Mouse (Mus musculus): ENCODE data around the gene Insm1. TPM values are rescaled to one million over a fixed set of nuclear protein-coding genes. Genes with fewer than 3 reads are reported as not detected.

Insm1 gene
- polyA plus RNA-seq, 1 experiment from 2014 or later: 12.3 TPM

GRCm38 (mm10) chr2:146222279-146223175 lies 806 bp downstream of the Insm1 start:
- no peaks in the 10 kb centered on the region for H3K36me3 ChIP-seq (ENCODE audit: control insufficient read depth, insufficient read depth, low read length)
- H3K4me2 ChIP-seq (replicated peaks; ENCODE audit: low read depth, low read length): peak overlapping the region; percentile 82
- no peaks in the 10 kb centered on the region for H3K9me3 ChIP-seq (ENCODE audit: control insufficient read depth, low read length)
- H3K27ac ChIP-seq (ENCODE audit: low read depth, low read length): peak overlapping the region; percentile 94
- H3K4me1 ChIP-seq (replicated peaks; ENCODE audit: control insufficient read depth, insufficient read depth, low read length): peaks cover 9% of the 10 kb centered on the region
- no peak; the same call in 1 of the 2 replicates for ATAC-seq (ENCODE audit: low FRiP score)
- H3K4me3 ChIP-seq (ENCODE audit: low read depth, low read length): peak overlapping the region; percentile 67
- peaks cover 39% of the 10 kb centered on the region for H3K27me3 ChIP-seq (ENCODE audit: control insufficient read depth, insufficient read depth, low read length)
- DNase-seq (ENCODE audit: low spot score): peak; percentile 73
- peak overlapping the region; percentile 76 for H3K9ac ChIP-seq (ENCODE audit: low read depth, low read length)
- 0% methylated on average over 69 of the region's 133 CpGs for WGBS

GRCm38 (mm10) chr2:146223176-146223905 lies 1.6 kb downstream of the Insm1 start:
- Histone ChIP-seq H3K9me3 (ENCODE audit: control insufficient read depth, low read length) (no peaks in the 10 kb centered on the region), H3K27me3 (ENCODE audit: control insufficient read depth, insufficient read depth, low read length) (peaks cover 46% of the 10 kb centered on the region), H3K36me3 (ENCODE audit: control insufficient read depth, insufficient read depth, low read length) (no peaks in the 10 kb centered on the region), H3K4me3 (ENCODE audit: low read depth, low read length) (peak overlapping the region; percentile 67), H3K4me1 (replicated peaks; ENCODE audit: control insufficient read depth, insufficient read depth, low read length) (peaks cover 5% of the 10 kb centered on the region), H3K9ac (ENCODE audit: low read depth, low read length) (peak overlapping the region; percentile 76), H3K27ac (ENCODE audit: low read depth, low read length) (peak overlapping the region; percentile 94), H3K4me2 (replicated peaks; ENCODE audit: low read depth, low read length) (peak overlapping the region; percentile 82)
- DNase-seq (ENCODE audit: low spot score): peak; percentile 64
- WGBS: under 1% methylated on average over 57 of the region's 75 CpGs
- ATAC-seq (ENCODE audit: low FRiP score): no peak

GRCm38 (mm10) chr2:146224141-146224540 lies 2.4 kb downstream of the Insm1 start:
- H3K9me3 ChIP-seq (ENCODE audit: control insufficient read depth, low read length): no peaks in the 10 kb centered on the region
- peak overlapping the region; percentile 67 for H3K4me3 ChIP-seq (ENCODE audit: low read depth, low read length)
- peaks cover 5% of the 10 kb centered on the region for H3K4me1 ChIP-seq (replicated peaks; ENCODE audit: control insufficient read depth, insufficient read depth, low read length)
- peaks cover 48% of the 10 kb centered on the region for H3K27me3 ChIP-seq (ENCODE audit: control insufficient read depth, insufficient read depth, low read length)
- H3K36me3 ChIP-seq (ENCODE audit: control insufficient read depth, insufficient read depth, low read length): no peaks in the 10 kb centered on the region
- DNase-seq (ENCODE audit: low spot score) (no peak), ATAC-seq (ENCODE audit: low FRiP score) (no peak)
- H3K27ac ChIP-seq (ENCODE audit: low read depth, low read length): peak overlapping the region; percentile 94
- peak overlapping the region; percentile 82 for H3K4me2 ChIP-seq (replicated peaks; ENCODE audit: low read depth, low read length)
- WGBS: 7% methylated on average over 7 of the region's 7 CpGs
- H3K9ac ChIP-seq (ENCODE audit: low read depth, low read length): peak overlapping the region; percentile 76

DNA sequence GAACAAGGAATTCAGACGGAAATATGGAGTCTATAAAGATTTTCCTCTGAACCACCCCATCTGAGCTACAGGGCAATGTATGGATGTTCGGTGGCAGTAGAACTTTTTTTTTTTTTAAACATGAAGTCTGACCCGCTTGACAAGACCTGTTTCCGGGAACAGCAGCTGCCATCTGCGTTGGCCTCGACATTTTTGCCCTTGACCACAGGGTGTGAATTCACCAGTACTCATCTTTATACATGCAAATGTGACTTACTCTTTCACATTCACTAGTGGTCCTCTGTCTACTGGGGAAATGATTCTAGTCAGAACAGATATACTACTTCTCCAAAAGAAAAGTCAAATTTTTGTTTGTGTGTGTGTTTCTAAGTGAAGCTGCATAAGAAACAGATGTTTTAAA lies 4.1 kb downstream of the Insm1 start:
- H3K36me3 ChIP-seq (ENCODE audit: control insufficient read depth, insufficient read depth, low read length): no peaks in the 10 kb centered on the region
- WGBS: 7% methylated on average over 6 of the region's 6 CpGs
- H3K4me3 ChIP-seq (ENCODE audit: low read depth, low read length): no peak overlapping the region
- DNase-seq (ENCODE audit: low spot score): no peak
- no peak overlapping the region for H3K27ac ChIP-seq (ENCODE audit: low read depth, low read length)
- no peak overlapping the region for H3K4me2 ChIP-seq (replicated peaks; ENCODE audit: low read depth, low read length)
- peaks cover 5% of the 10 kb centered on the region for H3K4me1 ChIP-seq (replicated peaks; ENCODE audit: control insufficient read depth, insufficient read depth, low read length)
- no peak for ATAC-seq (ENCODE audit: low FRiP score)
- peaks cover 44% of the 10 kb centered on the region for H3K27me3 ChIP-seq (ENCODE audit: control insufficient read depth, insufficient read depth, low read length)
- no peaks in the 10 kb centered on the region for H3K9me3 ChIP-seq (ENCODE audit: control insufficient read depth, low read length)
- no peak overlapping the region for H3K9ac ChIP-seq (ENCODE audit: low read depth, low read length)

DNA sequence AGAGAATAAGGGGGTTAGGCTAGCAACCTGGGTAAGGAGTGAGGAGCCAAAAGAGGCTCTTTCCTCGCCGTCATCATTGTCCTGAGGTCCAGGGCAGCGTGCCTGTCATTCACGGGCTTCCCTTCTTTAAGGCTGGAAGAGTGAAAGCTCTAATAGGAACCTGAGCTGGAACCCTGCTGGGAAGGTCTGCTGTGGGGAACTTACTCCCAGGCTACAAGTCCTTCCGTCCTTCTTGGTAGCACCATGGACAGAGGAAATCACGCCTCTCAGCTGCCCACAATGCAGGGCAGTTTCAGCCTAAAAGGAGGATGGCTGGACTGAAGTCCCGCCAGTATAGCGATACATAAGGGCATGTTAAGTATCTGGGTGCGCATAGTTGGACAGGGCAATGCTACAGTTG lies 4.8 kb downstream of the Insm1 start:
- no peak overlapping the region for H3K27ac ChIP-seq (ENCODE audit: low read depth, low read length)
- no peaks in the 10 kb centered on the region for H3K9me3 ChIP-seq (ENCODE audit: control insufficient read depth, low read length)
- no peak overlapping the region for H3K4me3 ChIP-seq (ENCODE audit: low read depth, low read length)
- H3K9ac ChIP-seq (ENCODE audit: low read depth, low read length): no peak overlapping the region
- no peak overlapping the region for H3K4me2 ChIP-seq (replicated peaks; ENCODE audit: low read depth, low read length)
- no peak for ATAC-seq (ENCODE audit: low FRiP score)
- peak; percentile 69 for DNase-seq (ENCODE audit: low spot score)
- H3K4me1 ChIP-seq (replicated peaks; ENCODE audit: control insufficient read depth, insufficient read depth, low read length): peaks cover 5% of the 10 kb centered on the region
- H3K36me3 ChIP-seq (ENCODE audit: control insufficient read depth, insufficient read depth, low read length): no peaks in the 10 kb centered on the region
- WGBS: 4% methylated on average over 9 of the region's 9 CpGs
- peaks cover 42% of the 10 kb centered on the region for H3K27me3 ChIP-seq (ENCODE audit: control insufficient read depth, insufficient read depth, low read length)

DNA sequence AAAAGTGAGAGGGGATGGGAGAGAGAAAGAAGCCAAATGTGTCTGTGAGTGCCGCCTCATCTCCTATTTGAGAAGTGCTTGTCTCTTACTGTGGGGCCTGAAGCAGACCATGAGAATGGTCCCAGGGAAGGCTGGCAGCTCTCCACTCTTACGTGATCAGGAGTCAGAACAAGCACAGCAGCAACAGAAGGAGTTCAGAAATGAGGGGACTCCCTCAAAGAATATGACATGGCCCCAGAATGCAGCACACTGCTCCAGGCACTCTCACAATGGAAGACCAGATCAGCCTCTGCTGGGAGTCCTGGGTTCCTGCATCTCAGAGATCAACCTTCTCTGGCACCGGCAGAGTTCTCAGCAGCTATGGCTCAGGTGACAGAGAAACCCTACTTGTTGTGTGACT lies 5.9 kb downstream of the Insm1 start:
- no peak for ATAC-seq (ENCODE audit: low FRiP score)
- DNase-seq (ENCODE audit: low spot score): no peak
- no peaks in the 10 kb centered on the region for H3K36me3 ChIP-seq (ENCODE audit: control insufficient read depth, insufficient read depth, low read length)
- H3K4me1 ChIP-seq (replicated peaks; ENCODE audit: control insufficient read depth, insufficient read depth, low read length): peaks cover 5% of the 10 kb centered on the region; the same call in 1 of the 2 replicates
- no peak overlapping the region for H3K4me2 ChIP-seq (replicated peaks; ENCODE audit: low read depth, low read length)
- no peak overlapping the region for H3K9ac ChIP-seq (ENCODE audit: low read depth, low read length)
- H3K4me3 ChIP-seq (ENCODE audit: low read depth, low read length): no peak overlapping the region
- H3K27me3 ChIP-seq (ENCODE audit: control insufficient read depth, insufficient read depth, low read length): peaks cover 39% of the 10 kb centered on the region
- no peak overlapping the region for H3K27ac ChIP-seq (ENCODE audit: low read depth, low read length)
- 56% methylated on average over 3 of the region's 3 CpGs for WGBS
- H3K9me3 ChIP-seq (ENCODE audit: control insufficient read depth, low read length): no peaks in the 10 kb centered on the region

DNA sequence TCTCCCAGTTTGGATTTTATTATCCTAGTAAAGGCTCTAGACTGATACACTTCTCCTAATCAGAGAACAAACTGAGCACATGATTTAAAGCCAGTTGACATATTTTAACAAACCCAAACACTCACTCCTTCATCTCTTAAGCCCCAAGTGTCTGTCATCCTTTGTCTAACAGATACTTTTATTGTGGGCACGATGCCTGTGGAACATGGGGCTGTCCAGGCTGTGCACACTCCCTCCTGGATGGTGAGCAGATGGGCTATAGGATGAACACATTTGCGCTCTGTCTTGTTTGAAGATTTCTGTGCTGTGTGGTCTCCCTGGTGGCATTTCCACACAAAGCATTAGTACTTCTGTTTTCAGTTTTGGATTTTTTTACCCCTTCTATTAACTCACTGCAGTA lies 6.7 kb downstream of the Insm1 start:
- no peak overlapping the region for H3K4me2 ChIP-seq (replicated peaks; ENCODE audit: low read depth, low read length)
- DNase-seq (ENCODE audit: low spot score) (no peak), ATAC-seq (ENCODE audit: low FRiP score) (no peak)
- no peaks in the 10 kb centered on the region for H3K9me3 ChIP-seq (ENCODE audit: control insufficient read depth, low read length)
- peaks cover 31% of the 10 kb centered on the region for H3K27me3 ChIP-seq (ENCODE audit: control insufficient read depth, insufficient read depth, low read length)
- H3K4me1 ChIP-seq (replicated peaks; ENCODE audit: control insufficient read depth, insufficient read depth, low read length): peaks cover 5% of the 10 kb centered on the region; the same call in 1 of the 2 replicates
- no peak overlapping the region for H3K27ac ChIP-seq (ENCODE audit: low read depth, low read length)
- no peak overlapping the region for H3K9ac ChIP-seq (ENCODE audit: low read depth, low read length)
- 79% methylated on average over 2 of the region's 2 CpGs for WGBS
- H3K36me3 ChIP-seq (ENCODE audit: control insufficient read depth, insufficient read depth, low read length): no peaks in the 10 kb centered on the region
- no peak overlapping the region for H3K4me3 ChIP-seq (ENCODE audit: low read depth, low read length)

DNA sequence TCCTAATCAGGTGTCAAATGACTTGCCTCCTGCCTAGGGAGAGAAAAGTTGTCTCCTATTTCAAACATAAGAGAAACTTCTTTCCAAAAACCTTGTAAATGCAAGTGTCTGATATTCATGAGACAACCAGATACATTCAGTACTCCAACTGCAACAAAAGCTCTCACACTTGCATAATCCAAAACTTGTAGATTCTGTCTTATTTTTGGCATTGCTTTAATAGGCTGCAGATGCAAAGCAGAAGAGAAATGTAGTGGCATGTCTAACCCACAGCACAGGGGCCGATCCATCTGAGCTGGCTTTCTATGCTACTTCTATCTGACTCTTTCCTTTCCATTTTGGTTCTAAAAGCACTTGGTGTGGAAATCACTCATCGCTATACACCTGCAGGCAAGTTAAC lies 9.8 kb downstream of the Insm1 start:
- H3K4me2 ChIP-seq (replicated peaks; ENCODE audit: low read depth, low read length): no peak overlapping the region
- no peaks in the 10 kb centered on the region for H3K36me3 ChIP-seq (ENCODE audit: control insufficient read depth, insufficient read depth, low read length)
- DNase-seq (ENCODE audit: low spot score) (no peak), ATAC-seq (ENCODE audit: low FRiP score) (no peak)
- H3K9me3 ChIP-seq (ENCODE audit: control insufficient read depth, low read length): no peaks in the 10 kb centered on the region
- H3K27ac ChIP-seq (ENCODE audit: low read depth, low read length): no peak overlapping the region
- peaks cover 16% of the 10 kb centered on the region for H3K27me3 ChIP-seq (ENCODE audit: control insufficient read depth, insufficient read depth, low read length)
- H3K4me3 ChIP-seq (ENCODE audit: low read depth, low read length): no peak overlapping the region
- no peak overlapping the region for H3K9ac ChIP-seq (ENCODE audit: low read depth, low read length)
- WGBS: 96% methylated on average over 2 of the region's 2 CpGs
- H3K4me1 ChIP-seq (replicated peaks; ENCODE audit: control insufficient read depth, insufficient read depth, low read length): no peaks in the 10 kb centered on the region

Data from hindbrain, embryonic 11.5 days (tissue).